Mouse (Mus musculus) hindbrain, embryonic 11.5 days (tissue): ENCODE measurements around the gene Cend1. TPM values are rescaled to one million over a fixed set of nuclear protein-coding genes. Genes with fewer than 3 reads are reported as not detected.
A peak's percentile ranks its signal among the peaks of the same experiment; 100 is the strongest.

Source experiments
- ATAC-seq: fragments of 200-750 bp; cut with Nextera tagmentation; 2 replicates; pipeline ENCODE4 v1.8.0; 2017; ENCODE audit warnings: mild to moderate bottlenecking, moderate TSS enrichment, moderate library complexity; ENCODE audit not compliant: low FRiP score
- DNase-seq: peaks from one replicate; pipeline ENCODE4 v3.0.0-alpha.2; 2015; ENCODE audit warnings: low spot score
- H3K27ac ChIP-seq: fragments of 300-500 bp; sonication (generic); 2 replicates; pipeline ENCODE4 v1.5.1; 2014; ENCODE audit warnings: mild to moderate bottlenecking, low read depth, low read length
- H3K27me3 ChIP-seq: fragments of 300-500 bp; sonication (generic); 2 replicates; pipeline ENCODE4 v1.6.1; 2014; ENCODE audit warnings: mild to moderate bottlenecking, low read length, moderate library complexity, mixed read lengths; ENCODE audit not compliant: control insufficient read depth, insufficient read depth
- H3K36me3 ChIP-seq: fragments of 300-500 bp; sonication (generic); 2 replicates; pipeline ENCODE4 v1.6.1; 2014; ENCODE audit warnings: mild to moderate bottlenecking, low read length, moderate library complexity, mixed read lengths; ENCODE audit not compliant: control insufficient read depth, insufficient read depth
- H3K4me1 ChIP-seq: fragments of 300-500 bp; sonication (generic); replicated peaks from 2 replicates; pipeline ENCODE4 v1.6.1; 2014; ENCODE audit warnings: low read length, mixed read lengths; ENCODE audit not compliant: control insufficient read depth, insufficient read depth
- H3K4me2 ChIP-seq: fragments of 300-500 bp; sonication (generic); replicated peaks from 2 replicates; pipeline ENCODE4 v1.6.1; 2014; ENCODE audit warnings: mild to moderate bottlenecking, low read depth, low read length
- H3K4me3 ChIP-seq: fragments of 300-500 bp; sonication (generic); 2 replicates; pipeline ENCODE4 v1.5.1; 2014; ENCODE audit warnings: low read depth, low read length
- H3K9ac ChIP-seq: fragments of 300-500 bp; sonication (generic); 2 replicates; pipeline ENCODE4 v1.6.1; 2014; ENCODE audit warnings: low read depth, low read length
- H3K9me3 ChIP-seq: fragments of 300-500 bp; sonication (generic); 2 replicates; pipeline ENCODE4 v1.6.1; 2016; ENCODE audit warnings: low read length; ENCODE audit not compliant: control insufficient read depth
- WGBS: fragments of 180-500 bp; shearing (Covaris S2); extraction: QIAGEN DNeasy Blood & Tissue Kit; methylation state at CpG from one replicate; pipeline ENCODE4 v1.1.7; 2014; 5-methylcytosine and 5-hydroxymethylcytosine counted together
- polyA plus RNA-seq: library from polyadenylated mRNA; unstranded; fragments of >200 nt; fragmentation: Nextera tagmentation; extraction: Ambion mirVana; gene quantifications from 2 replicates; pipeline ENCODE4 v1.2.1, GENCODE M21; 2014

Cend1 gene
- polyA plus RNA-seq, 1 experiment from 2014 or later, result 7.2 TPM

DNA sequence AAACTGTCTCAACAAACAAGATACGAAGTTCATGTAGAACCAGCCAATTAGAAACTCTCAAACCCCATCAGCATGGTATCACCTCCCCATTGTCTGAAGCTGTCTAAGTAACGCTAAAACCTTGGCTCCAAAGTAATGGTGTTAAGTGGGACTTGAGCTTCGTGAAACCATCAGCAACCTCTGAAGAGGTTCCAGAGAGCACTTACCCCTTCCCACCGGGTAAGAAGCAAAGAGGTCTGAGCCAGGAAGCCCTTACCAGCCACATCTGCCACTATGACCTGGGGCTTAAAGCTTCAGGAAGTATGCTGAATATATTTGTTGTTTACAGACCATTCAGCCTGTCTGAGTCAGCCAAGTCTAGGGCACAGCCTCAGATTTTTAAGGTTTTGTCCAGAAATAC, 23.8 kb downstream of the Cend1 start:
- Histone ChIP-seq H3K9me3 (no peaks in the 10 kb centered on the region), H3K36me3 (peaks cover 8% of the 10 kb centered on the region), H3K4me3 (no peak overlapping the region), H3K27me3 (no peaks in the 10 kb centered on the region), H3K4me1 (no peaks in the 10 kb centered on the region), H3K9ac (no peak overlapping the region), H3K27ac (no peak overlapping the region), H3K4me2 (no peak overlapping the region)
- WGBS, result 87% methylated on average over 4 of the region's 4 CpGs
- ATAC-seq (no peak), DNase-seq (no peak)

DNA sequence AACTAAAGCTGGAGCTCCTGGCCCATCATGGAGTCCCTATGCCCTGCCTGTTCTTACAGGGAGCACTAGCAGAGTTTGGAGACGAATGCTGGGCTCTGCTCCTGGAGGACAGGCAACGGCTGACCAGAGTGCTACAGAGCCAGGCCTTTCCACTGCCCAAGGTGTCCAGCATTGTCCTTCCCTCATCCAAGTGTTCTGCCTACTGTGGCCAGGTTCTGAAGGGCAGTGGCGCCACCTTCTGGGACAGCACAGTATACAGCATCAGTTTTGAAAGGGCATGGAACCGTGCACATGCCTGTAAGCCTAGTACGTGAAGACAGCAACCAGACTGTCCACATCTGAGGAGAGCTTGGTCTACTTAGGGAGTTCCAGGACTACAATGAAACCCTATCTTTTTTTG, 26.0 kb downstream of the Cend1 start:
- 56% methylated on average over 5 of the region's 5 CpGs for WGBS
- Histone ChIP-seq H3K4me2 (no peak overlapping the region), H3K36me3 (peaks cover 8% of the 10 kb centered on the region), H3K4me1 (no peaks in the 10 kb centered on the region), H3K9me3 (no peaks in the 10 kb centered on the region), H3K27me3 (no peaks in the 10 kb centered on the region), H3K27ac (no peak overlapping the region), H3K4me3 (no peak overlapping the region), H3K9ac (no peak overlapping the region)
- peak; percentile 51; the same call in 1 of the 2 replicates for ATAC-seq
- DNase-seq, result peak; percentile 59

- no peaks in the 10 kb centered on the region for H3K27me3 ChIP-seq
- 0 out of 2 replicates have a peak, but pooled peaks cover 6% of the 10 kb centered on the region for H3K4me1 ChIP-seq
- H3K27ac ChIP-seq, result no peak overlapping the region
- DNase-seq, result no peak
- H3K4me2 ChIP-seq, result no peak overlapping the region
- no peak overlapping the region for H3K4me3 ChIP-seq
- H3K9me3 ChIP-seq, result no peaks in the 10 kb centered on the region
- H3K36me3 ChIP-seq, result peaks cover 4% of the 10 kb centered on the region; the same call in 1 of the 2 replicates
- ATAC-seq, result no peak
- 82% methylated on average over 1 of the region's 1 CpGs for WGBS
- no peak overlapping the region for H3K9ac ChIP-seq
Observed at GRCm38 (mm10) chr7:141395348-141395747, 33.9 kb downstream of the Cend1 start.

- Histone ChIP-seq H3K27ac (no peak overlapping the region), H3K4me1 (0 out of 2 replicates have a peak, but pooled peaks cover 6% of the 10 kb centered on the region), H3K27me3 (no peaks in the 10 kb centered on the region), H3K9ac (no peak overlapping the region), H3K9me3 (no peaks in the 10 kb centered on the region), H3K4me2 (no peak overlapping the region), H3K36me3 (peaks cover 2% of the 10 kb centered on the region; the same call in 1 of the 2 replicates), H3K4me3 (no peak overlapping the region)
- 14% methylated on average over 6 of the region's 6 CpGs for WGBS
- DNase-seq, result peak; percentile 83
- ATAC-seq, result no peak
Observed at GRCm38 (mm10) chr7:141394771-141395170, 34.5 kb downstream of the Cend1 start.

- Histone ChIP-seq H3K27ac (no peak overlapping the region), H3K9me3 (no peaks in the 10 kb centered on the region), H3K4me3 (no peak overlapping the region), H3K9ac (no peak overlapping the region), H3K27me3 (no peaks in the 10 kb centered on the region), H3K36me3 (peaks cover 2% of the 10 kb centered on the region; the same call in 1 of the 2 replicates), H3K4me2 (no peak overlapping the region), H3K4me1 (0 out of 2 replicates have a peak, but pooled peaks cover 6% of the 10 kb centered on the region)
- 93% methylated on average over 7 of the region's 7 CpGs for WGBS
- DNase-seq, result no peak
- ATAC-seq, result no peak
Observed at GRCm38 (mm10) chr7:141394158-141394557, 35.1 kb downstream of the Cend1 start.

- 32% methylated on average over 9 of the region's 9 CpGs for WGBS
Observed at GRCm38 (mm10) chr7:141392552-141393222, 36.6 kb downstream of the Cend1 start.

GRCm38 (mm10) chr7:141391625-141392551, 37.4 kb downstream of the Cend1 start, which contains the start of gene Taldo1:
Gene Taldo1 (plus strand): TSS chr7:141392199.
- peak within 1 kb of the TSS; percentile 72 for H3K4me3 ChIP-seq
- peak within 1 kb of the TSS; percentile 68 for H3K4me2 ChIP-seq
- H3K27me3 ChIP-seq, result no peaks in the 10 kb centered on the region
- H3K4me1 ChIP-seq, result 0 out of 2 replicates have a peak, but pooled peaks cover 6% of the 10 kb centered on the region
- DNase-seq (peak; percentile 97), ATAC-seq (peak; percentile 94)
- H3K27ac ChIP-seq, result peak within 1 kb of the TSS; percentile 51; the same call in 1 of the 2 replicates
- no peaks in the 10 kb centered on the region for H3K9me3 ChIP-seq
- peak within 1 kb of the TSS; percentile 57 for H3K9ac ChIP-seq
- H3K36me3 ChIP-seq, result peaks cover 2% of the 10 kb centered on the region; the same call in 1 of the 2 replicates
- under 1% methylated on average over 57 of the region's 57 CpGs for WGBS

More at GRCm38 (mm10) chr7:141392552-141393222, 36.6 kb downstream of the Cend1 start:
- DNase-seq (no peak), ATAC-seq (peak; percentile 69)
- H3K27ac ChIP-seq, result 0 out of 2 replicates have a peak overlapping the region, but pooled peaks have one; percentile 9
- H3K4me3 ChIP-seq, result peak overlapping the region; percentile 72
- H3K36me3 ChIP-seq, result peaks cover 2% of the 10 kb centered on the region; the same call in 1 of the 2 replicates
- no peaks in the 10 kb centered on the region for H3K27me3 ChIP-seq
- 0 out of 2 replicates have a peak, but pooled peaks cover 6% of the 10 kb centered on the region for H3K4me1 ChIP-seq
- H3K9me3 ChIP-seq, result no peaks in the 10 kb centered on the region
- H3K9ac ChIP-seq, result peak overlapping the region; percentile 57
- peak overlapping the region; percentile 68 for H3K4me2 ChIP-seq

- H3K9ac ChIP-seq, result no peak overlapping the region
- H3K9me3 ChIP-seq, result no peaks in the 10 kb centered on the region
- H3K27me3 ChIP-seq, result no peaks in the 10 kb centered on the region
- DNase-seq (no peak), ATAC-seq (no peak)
- 0 out of 2 replicates have a peak, but pooled peaks cover 6% of the 10 kb centered on the region for H3K4me1 ChIP-seq
- 61% methylated on average over 9 of the region's 9 CpGs for WGBS
- H3K36me3 ChIP-seq, result no peaks in the 10 kb centered on the region
- H3K4me2 ChIP-seq, result no peak overlapping the region
- no peak overlapping the region for H3K4me3 ChIP-seq
- H3K27ac ChIP-seq, result no peak overlapping the region
Observed at GRCm38 (mm10) chr7:141390326-141391259, 38.7 kb downstream of the Cend1 start.
